Mouse (Mus musculus) CH12.LX (cell line): ENCODE results near the gene Hnrnpul1. TPM values are rescaled to one million over a fixed set of nuclear protein-coding genes. Genes with fewer than 3 reads are reported as not detected.

Experiments used
- DNase-seq: peaks from one replicate; pipeline ENCODE4 v3.0.0-alpha.2; 2013; ENCODE audit errors: extremely low read depth
- H3K27ac ChIP-seq: 2 replicates; pipeline ENCODE4 v1.5.1; 2012; ENCODE audit warnings: low read depth, mild to moderate bottlenecking, control low read depth, moderate library complexity; ENCODE audit not compliant: insufficient read depth
- H3K27me3 ChIP-seq: replicated peaks from 2 replicates; pipeline ENCODE3; 2012; ENCODE audit warnings: inconsistent platforms
- H3K36me3 ChIP-seq, 2 experiments: replicated peaks in 1 of 2; 2 replicates each; pipeline versions ENCODE3 to v1.6.1; 2012; ENCODE audit warnings: inconsistent platforms in 1 of 2, low read length in 1 of 2, mild to moderate bottlenecking in 1 of 2, mixed read lengths in 1 of 2, moderate library complexity in 1 of 2; ENCODE audit not compliant: control insufficient read depth in 1 of 2, insufficient read depth in 1 of 2
- H3K4me1 ChIP-seq, 2 experiments: 2 replicates each; pipeline ENCODE4 v1.6.1; 2012; ENCODE audit warnings: inconsistent platforms in 1 of 2, moderate library complexity in 1 of 2; ENCODE audit not compliant: insufficient read depth in 2 of 2, control insufficient read depth in 1 of 2
- H3K4me2 ChIP-seq: 2 replicates; pipeline ENCODE4 v1.6.1; 2012; ENCODE audit warnings: low read depth, mild to moderate bottlenecking, control low read depth; ENCODE audit not compliant: poor library complexity, insufficient read depth, severe bottlenecking
- H3K4me3 ChIP-seq, 3 experiments: fragments of 150-350 bp in 1 of 3; sonication (generic) in 1 of 3; replicated peaks in 1 of 3; 2 replicates each; pipeline versions ENCODE3 to v1.5.1; 2011 to 2012; ENCODE audit warnings: low read depth in 2 of 3, low read length in 2 of 3, mild to moderate bottlenecking in 2 of 3, moderate library complexity in 2 of 3, control low read depth in 1 of 3, improper control_type of control experiment in 1 of 3, inconsistent platforms in 1 of 3, mixed read lengths in 1 of 3; ENCODE audit not compliant: poor library complexity in 1 of 3
- H3K79me2 ChIP-seq: replicated peaks from 2 replicates; pipeline ENCODE4 v1.6.1; 2012; ENCODE audit warnings: mild to moderate bottlenecking, moderate library complexity; ENCODE audit not compliant: control insufficient read depth, poor library complexity, insufficient read depth, severe bottlenecking; ENCODE audit errors: extremely low read depth
- H3K9ac ChIP-seq: 2 replicates; pipeline ENCODE4 v1.6.1; 2012; ENCODE audit warnings: low read depth, mild to moderate bottlenecking, control low read depth, moderate library complexity; ENCODE audit not compliant: insufficient read depth
- H3K9me3 ChIP-seq: replicated peaks from 2 replicates; pipeline ENCODE3; 2012; ENCODE audit warnings: low read length, inconsistent platforms, mixed read lengths
- BHLHE40 ChIP-seq: IDR thresholded peaks from 2 replicates; pipeline ENCODE4 v1.6.1; 2011; ENCODE audit warnings: mild to moderate bottlenecking, low read depth, low read length, improper control_type of control experiment
- CHD1 ChIP-seq: IDR thresholded peaks from 2 replicates; pipeline ENCODE4 v1.6.1; 2012; ENCODE audit warnings: low read depth, low read length, improper control_type of control experiment, inconsistent platforms
- CTCF ChIP-seq, 2 experiments: IDR thresholded peaks in 1 of 2; conservative IDR thresholded peaks in 1 of 2; 2 replicates each; pipeline ENCODE4 v1.5.1; 2011 to 2012; ENCODE audit warnings: low read depth in 2 of 2, low read length in 2 of 2, improper control_type of control experiment in 1 of 2, inconsistent platforms in 1 of 2, mild to moderate bottlenecking in 1 of 2, moderate library complexity in 1 of 2
- EP300 ChIP-seq: IDR thresholded peaks from 2 replicates; pipeline ENCODE4 v1.6.1; 2011; ENCODE audit warnings: low read length, improper control_type of control experiment
- GABPA ChIP-seq: IDR thresholded peaks from 2 replicates; pipeline ENCODE4 v1.6.1; 2012; ENCODE audit warnings: low read depth, low read length, improper control_type of control experiment, inconsistent platforms; ENCODE audit not compliant: insufficient replicate concordance
- HCFC1 ChIP-seq: IDR thresholded peaks from 2 replicates; pipeline ENCODE4 v1.6.1; 2012; ENCODE audit warnings: low read depth, mild to moderate bottlenecking, inconsistent platforms, low read length, improper control_type of control experiment
- KAT2A ChIP-seq: IDR thresholded peaks from 2 replicates; pipeline ENCODE4 v1.6.1; 2012; ENCODE audit warnings: low read length, improper control_type of control experiment, inconsistent platforms; ENCODE audit not compliant: insufficient replicate concordance
- MAX ChIP-seq: IDR thresholded peaks from 2 replicates; pipeline ENCODE4 v1.6.1; 2011; ENCODE audit warnings: low read length, improper control_type of control experiment
- MAZ ChIP-seq: IDR thresholded peaks from 2 replicates; pipeline ENCODE4 v1.6.1; 2012; ENCODE audit warnings: low read depth, mild to moderate bottlenecking, inconsistent platforms, low read length, improper control_type of control experiment, moderate library complexity
- MEF2A ChIP-seq: IDR thresholded peaks from 2 replicates; pipeline ENCODE4 v1.6.1; 2014; ENCODE audit warnings: low read depth, mild to moderate bottlenecking, inconsistent platforms, low read length, improper control_type of control experiment, borderline replicate concordance
- MXI1 ChIP-seq: IDR thresholded peaks from 2 replicates; pipeline ENCODE4 v1.6.1; 2011; ENCODE audit warnings: mild to moderate bottlenecking, low read depth, low read length, improper control_type of control experiment
- MYC ChIP-seq: IDR thresholded peaks from 2 replicates; pipeline ENCODE4 v1.6.1; 2011; ENCODE audit warnings: low read depth, mild to moderate bottlenecking, improper control_type of control experiment, low read length
- NELFE ChIP-seq: IDR thresholded peaks from 2 replicates; pipeline ENCODE4 v1.6.1; 2011; ENCODE audit warnings: low read depth, low read length, improper control_type of control experiment
- PAX5 ChIP-seq: IDR thresholded peaks from 2 replicates; pipeline ENCODE4 v1.6.1; 2012; ENCODE audit warnings: low read length, inconsistent platforms, mixed read lengths
- SIN3A ChIP-seq: IDR thresholded peaks from 2 replicates; pipeline ENCODE4 v1.6.1; 2012; ENCODE audit warnings: low read length, improper control_type of control experiment, inconsistent platforms
- SMC3 ChIP-seq: IDR thresholded peaks from 2 replicates; pipeline ENCODE4 v1.6.1; 2011; ENCODE audit warnings: low read depth, low read length, improper control_type of control experiment
- TCF12 ChIP-seq: IDR thresholded peaks from 2 replicates; pipeline ENCODE4 v1.6.1; 2014; ENCODE audit warnings: low read depth, mild to moderate bottlenecking, inconsistent platforms, low read length, improper control_type of control experiment
- UBTF ChIP-seq: IDR thresholded peaks from 2 replicates; pipeline ENCODE4 v1.6.1; 2012; ENCODE audit warnings: low read depth, mild to moderate bottlenecking, inconsistent platforms, low read length, improper control_type of control experiment, moderate library complexity
- USF1 ChIP-seq: IDR thresholded peaks from 2 replicates; pipeline ENCODE4 v1.6.1; 2014; ENCODE audit warnings: low read depth, mild to moderate bottlenecking, inconsistent platforms, low read length, improper control_type of control experiment
- USF2 ChIP-seq: conservative IDR thresholded peaks from 2 replicates; pipeline ENCODE4 v1.6.1; 2011; ENCODE audit warnings: low read depth, low read length, improper control_type of control experiment
- ZMIZ1 ChIP-seq: IDR thresholded peaks from 2 replicates; pipeline ENCODE4 v1.6.1; 2012; ENCODE audit warnings: low read depth, mild to moderate bottlenecking, inconsistent platforms, low read length, improper control_type of control experiment
- dilution Hi-C: fragments of 300-500 bp; cut with MboI; formaldehyde crosslinking; loops from 2 replicates; pipeline ENCODE4 v1.14.3; 2020; ENCODE audit warnings: low sequenced_read_pairs; ENCODE audit not compliant: extremely low pct_unique_long_range_greater_than_20kb, extremely low pct_ligation_motif_present
- in situ Hi-C: fragments of 300-500 bp; cut with MboI; formaldehyde crosslinking; loops from 3 replicates; pipeline ENCODE4 v1.14.3; 2019; ENCODE audit warnings: low sequenced_read_pairs, low pct_ligation_motif_present, low pct_unique_long_range_greater_than_20kb, mixed read lengths
- polyA plus RNA-seq: library from polyadenylated mRNA; unstranded; fragments of >175 nt; gene quantifications from 2 replicates; pipeline ENCODE4 v1.2.1, GENCODE M21; 2012; ENCODE audit warnings: low read depth; ENCODE audit not compliant: insufficient read length
- total RNA-seq, 2 experiments: library from RNA; depleted of rRNA; stranded (reverse); fragments of 300-350 nt in 1 of 2; fragments of >200 nt in 1 of 2; gene quantifications; 2 replicates each; pipeline ENCODE4 v1.2.3; 2012 to 2014

Hnrnpul1 gene
- total and polyA plus RNA-seq, 3 experiments: 52.6 to 188 (median 72.2) TPM

GRCm38 (mm10) chr7:25788220-25789128 lies 33.9 kb upstream of the Hnrnpul1 start, which contains the start of gene Axl:
Gene Axl (minus strand): TSS chr7:25788705.
- no peak for DNase-seq
- Histone ChIP-seq H3K4me1 (peaks cover 13 to 19% of the 10 kb centered on the region in 2 experiments), H3K9me3 (no peaks in the 10 kb centered on the region), H3K27ac (no peak within 1 kb of the TSS), H3K27me3 (peaks cover 48% of the 10 kb centered on the region), H3K36me3 (no peaks in the 10 kb centered on the region), H3K4me3 (no peak within 1 kb of the TSS), H3K9ac (no peak within 1 kb of the TSS), H3K4me2 (no peak within 1 kb of the TSS), H3K79me2 (no peaks in the 10 kb centered on the region)
- dilution Hi-C loops: no loop called here
- in situ Hi-C loops: no loop called here
- TF ChIP-seq CHD1: no peak
- TF ChIP-seq MXI1: no peak
- TF ChIP-seq MEF2A: no peak
- no peak for TF ChIP-seq UBTF
- no peak for TF ChIP-seq TCF12
- TF ChIP-seq PAX5: no peak
- TF ChIP-seq KAT2A: no peak
- no peak for TF ChIP-seq SIN3A
- TF ChIP-seq USF1: no peak
- TF ChIP-seq BHLHE40: no peak
- no peak for TF ChIP-seq MYC
- no peak for TF ChIP-seq HCFC1
- no peak for TF ChIP-seq GABPA
- TF ChIP-seq MAZ: no peak
- no peak for TF ChIP-seq EP300
- no peak for TF ChIP-seq CTCF (conservative IDR thresholded peaks at IDR 0.05 in 1 of 2, IDR thresholded peaks at IDR 0.05 in 1 of 2; ENCODE audit: low read depth in 2 of 2, low read length in 2 of 2)

- in situ Hi-C loops: no loop called here
These were observed 33.1 kb upstream of the Hnrnpul1 start for GRCm38 (mm10) chr7:25787456-25788219.

More at GRCm38 (mm10) chr7:25787456-25788219, 33.1 kb upstream of the Hnrnpul1 start:
- TF ChIP-seq USF2 (no peak), SMC3 (no peak), ZMIZ1 (no peak), HCFC1 (no peak), EP300 (no peak), MXI1 (no peak), MAX (no peak), NELFE (no peak)
- no peak overlapping the region for H3K27ac ChIP-seq
- dilution Hi-C loops: no loop called here
- H3K9ac ChIP-seq: no peak overlapping the region
- H3K9me3 ChIP-seq: no peaks in the 10 kb centered on the region
- no peak for DNase-seq
- H3K4me3 ChIP-seq: no peak overlapping the region
- peaks cover 46% of the 10 kb centered on the region for H3K27me3 ChIP-seq
- no peak overlapping the region for H3K4me2 ChIP-seq
- H3K4me1 ChIP-seq: peaks cover 13 to 19% of the 10 kb centered on the region in 2 experiments
- no peaks in the 10 kb centered on the region for H3K36me3 ChIP-seq
- H3K79me2 ChIP-seq: no peaks in the 10 kb centered on the region
